Mouse (Mus musculus) layer of hippocampus, adult 2 months (tissue): Measurements from ENCODE around the gene Acsl1. TPM values are rescaled to one million over a fixed set of nuclear protein-coding genes. Genes with fewer than 3 reads are reported as not detected.

Source experiments
- DNase-seq, 2 experiments: peaks; one replicate each; pipeline ENCODE4 v3.0.0; 2022; ENCODE audit warnings: low spot score in 2 of 2
- H3K27ac ChIP-seq: fragments of 200-600 bp; 2 replicates; pipeline ENCODE4 v1.8.1; 2022
- H3K4me3 ChIP-seq: fragments of 200-600 bp; 2 replicates; pipeline ENCODE4 v1.8.1; 2022; ENCODE audit warnings: mild to moderate bottlenecking
- CTCF ChIP-seq: fragments of 200-600 bp; conservative IDR thresholded peaks from 2 replicates; pipeline ENCODE4 v1.8.1; 2022; ENCODE audit warnings: antibody characterized with exemption, mild to moderate bottlenecking, moderate library complexity
- total RNA-seq, 2 experiments: library from RNA; stranded (reverse); gene quantifications; 2 replicates each; pipeline ENCODE4 v1.2.3; 2021

The Acsl1 gene
- total RNA-seq, 2 experiments from 2014 or later: 41.8 to 43.5 TPM

DNA sequence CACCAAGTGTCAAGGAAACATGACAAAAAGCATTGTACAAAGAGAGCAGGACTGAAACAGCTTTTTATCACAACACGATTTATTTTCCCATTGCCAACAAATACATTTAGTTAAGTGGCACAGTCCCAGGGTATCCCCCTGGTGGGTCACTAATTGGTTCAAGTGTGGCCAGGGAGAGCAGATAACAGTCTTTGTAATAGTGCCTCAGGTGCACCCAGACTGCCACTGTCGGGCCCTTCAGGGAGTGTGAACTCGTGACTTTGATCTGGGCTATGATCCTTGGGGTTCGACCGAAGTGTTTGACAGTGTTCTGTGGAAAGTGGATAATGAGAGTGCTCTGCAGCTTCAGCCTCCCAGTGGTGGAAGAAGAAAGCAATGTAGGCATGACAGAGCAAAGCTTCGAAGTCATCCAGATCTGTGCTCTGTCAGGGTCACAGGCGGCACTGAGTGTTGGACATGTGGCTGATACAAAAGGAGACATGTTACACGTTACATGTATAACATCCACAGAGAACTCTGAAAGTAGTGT lies 21.1 kb upstream of the Acsl1 start:
- no peak for DNase-seq
- no peak overlapping the region for H3K27ac ChIP-seq
- H3K4me3 ChIP-seq: no peak overlapping the region
- no peak for TF ChIP-seq CTCF

DNA sequence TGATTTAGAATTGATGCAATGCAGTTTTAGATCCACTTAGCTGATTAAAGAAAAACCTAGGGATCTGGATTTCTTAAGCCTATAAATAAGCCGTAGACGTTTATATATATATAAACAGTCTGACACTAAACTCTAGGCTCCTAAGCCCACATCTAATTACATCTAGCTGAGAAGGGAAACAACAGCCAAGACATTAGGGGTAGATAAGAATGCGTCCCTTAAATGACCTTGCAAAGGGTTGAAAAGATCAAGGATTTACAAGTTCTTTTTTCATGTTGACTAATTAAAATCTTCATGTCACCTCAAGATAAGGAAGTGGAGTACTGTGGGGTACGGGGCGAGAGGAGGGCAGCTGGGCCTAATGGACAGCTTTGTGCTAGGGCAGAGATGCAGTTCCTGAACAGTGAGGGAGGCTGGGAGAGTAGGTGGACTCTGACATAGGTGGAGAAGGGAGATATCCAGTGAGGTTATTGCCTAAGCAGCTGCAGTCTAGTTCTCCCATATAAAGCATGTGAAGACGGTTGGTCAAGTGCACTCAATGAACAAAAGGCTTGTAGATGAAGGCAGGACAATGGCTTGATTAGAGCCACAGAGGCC lies 12.5 kb upstream of the Acsl1 start:
- TF ChIP-seq CTCF: no peak
- H3K27ac ChIP-seq: no peak overlapping the region
- DNase-seq: no peak
- no peak overlapping the region for H3K4me3 ChIP-seq

DNA sequence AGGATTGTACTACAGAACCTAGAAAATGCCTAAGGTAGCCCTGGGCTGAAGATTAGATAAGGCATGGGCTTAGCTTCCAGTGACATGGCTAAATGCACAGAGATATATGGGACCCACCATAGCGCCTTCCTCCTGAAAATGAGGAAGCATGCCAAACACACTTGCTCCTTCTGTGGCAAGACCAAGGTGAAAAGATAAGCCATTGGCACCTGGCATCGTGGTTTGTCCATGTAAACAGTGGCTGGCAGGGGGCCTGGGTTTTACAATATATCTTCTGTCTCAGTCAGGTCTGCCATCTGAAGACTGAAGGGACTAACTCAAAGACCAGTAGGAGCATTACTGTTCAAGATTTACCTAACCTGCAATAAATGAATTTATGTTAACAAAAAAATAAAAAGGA lies 2.4 kb upstream of the Acsl1 start:
- DNase-seq: no peak
- TF ChIP-seq CTCF: no peak
- H3K27ac ChIP-seq: no peak overlapping the region
- no peak overlapping the region for H3K4me3 ChIP-seq

DNA sequence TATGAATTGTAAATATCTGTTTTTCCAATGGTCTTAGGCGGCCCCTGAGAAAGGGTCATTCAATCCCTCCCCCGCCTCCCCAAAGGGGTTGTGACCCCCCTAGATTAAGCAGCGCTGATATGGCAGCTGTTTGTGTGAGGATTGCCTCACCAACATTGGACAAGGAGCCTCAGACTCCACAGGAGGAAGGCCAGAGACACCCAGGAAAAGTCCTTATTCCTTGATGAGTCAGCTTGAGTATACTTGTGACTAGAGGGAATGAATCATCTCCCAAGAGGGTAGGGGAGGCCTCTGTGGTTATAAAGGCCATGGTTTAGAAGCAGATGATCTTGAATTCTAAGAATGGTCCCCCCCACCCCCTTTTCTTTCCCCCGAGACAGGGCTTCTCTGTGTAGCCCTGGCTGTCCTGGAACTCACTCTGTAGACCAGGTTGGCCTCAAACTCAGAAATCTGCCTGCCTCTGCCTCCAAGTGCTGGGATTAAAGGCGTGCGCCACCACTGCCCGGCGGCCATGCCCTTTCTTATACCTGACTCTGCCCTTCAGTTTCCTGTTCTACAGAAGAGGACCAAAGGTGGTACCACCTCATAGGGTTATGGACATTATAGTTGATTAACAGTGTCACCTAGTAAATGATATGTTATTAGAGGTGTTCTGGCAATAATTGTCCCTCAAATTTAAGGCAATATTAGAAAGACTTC lies 1.6 kb upstream of the Acsl1 start:
- H3K4me3 ChIP-seq: no peak overlapping the region
- TF ChIP-seq CTCF: no peak
- H3K27ac ChIP-seq: no peak overlapping the region
- DNase-seq: no peak

DNA sequence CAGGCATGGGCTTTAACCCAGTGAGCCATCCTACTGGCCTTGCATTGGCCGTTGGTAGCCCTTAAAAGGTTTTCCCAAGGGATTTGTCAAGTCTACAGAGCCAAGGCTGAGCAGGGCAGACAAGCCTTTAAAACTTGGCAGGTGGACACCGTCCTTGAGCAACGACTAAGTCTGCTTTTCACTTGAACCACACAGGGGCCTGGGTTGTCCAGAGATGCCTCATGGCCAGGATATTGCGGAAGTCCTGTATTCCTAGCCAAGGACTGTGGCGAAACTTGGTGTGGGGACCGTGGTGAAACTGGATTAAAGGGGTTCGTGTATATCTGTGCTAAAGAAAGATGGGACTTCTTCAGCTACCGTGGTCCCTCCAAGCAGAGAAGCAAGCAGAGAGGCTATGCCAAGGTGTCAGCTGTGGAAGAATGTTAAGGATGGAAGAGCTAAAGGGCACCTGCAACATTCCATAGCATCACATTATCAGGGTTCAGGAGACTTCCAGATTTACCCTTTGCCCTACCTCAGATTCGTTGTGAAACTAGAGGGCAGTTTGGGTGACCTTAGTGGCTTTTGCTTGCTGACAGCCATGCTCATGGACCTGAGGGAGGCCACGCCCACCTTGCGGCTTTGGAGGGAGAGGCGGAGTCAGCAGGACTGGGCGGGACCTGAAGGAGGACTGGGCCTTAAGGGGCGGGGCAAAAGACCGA lies 596 bp upstream of the Acsl1 start:
- TF ChIP-seq CTCF: no peak
- peak overlapping the region; percentile 96 for H3K4me3 ChIP-seq
- DNase-seq: no peak
- H3K27ac ChIP-seq: no peak overlapping the region

DNA sequence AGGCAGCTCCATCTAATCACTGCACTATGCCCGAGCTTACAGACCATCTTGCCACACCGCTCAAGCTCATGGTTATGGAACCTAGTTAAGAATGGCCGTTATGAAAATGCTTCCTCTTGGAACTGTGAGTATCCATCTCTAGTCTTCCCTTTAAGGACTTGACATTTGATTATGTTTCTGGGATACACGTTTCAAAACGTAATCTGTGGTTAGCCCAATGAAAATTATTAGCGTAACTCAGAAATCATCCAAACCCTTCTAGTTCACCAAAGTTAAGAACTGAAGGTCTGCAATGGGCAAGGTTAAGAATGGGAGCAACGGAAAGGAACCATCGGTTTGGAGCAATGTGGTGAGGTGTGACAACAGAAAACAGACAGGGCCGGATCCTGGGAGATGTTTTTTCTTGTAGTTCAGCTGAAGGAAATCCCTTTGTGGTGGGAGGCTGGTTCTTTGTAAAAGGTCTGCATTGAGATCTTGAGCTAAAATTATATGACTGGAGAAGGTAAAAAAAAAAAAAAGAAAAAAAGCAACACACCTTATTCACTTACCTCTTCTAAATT lies 1.2 kb downstream of the Acsl1 start:
- peak overlapping the region; percentile 87 for H3K27ac ChIP-seq
- TF ChIP-seq CTCF: no peak

DNA sequence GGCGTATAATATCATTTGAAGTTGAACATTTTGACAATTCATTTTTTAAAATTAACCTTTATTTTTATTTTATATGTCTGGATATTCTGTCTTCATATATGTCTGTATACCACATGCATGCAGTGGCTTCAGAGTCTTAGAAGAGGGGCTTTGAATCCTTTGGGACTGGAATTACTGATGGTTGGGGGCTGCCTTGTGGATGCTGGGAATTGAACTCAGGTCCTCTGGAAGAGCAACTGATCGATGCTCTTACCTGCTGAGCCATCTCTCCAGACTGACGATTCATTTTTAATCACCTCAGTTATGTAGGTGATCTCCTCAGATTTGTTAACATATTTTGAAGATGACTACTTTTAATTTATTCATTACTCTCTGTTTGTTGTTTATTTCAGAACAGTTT lies 3.3 kb downstream of the Acsl1 start:
- H3K27ac ChIP-seq: no peak overlapping the region
- TF ChIP-seq CTCF: no peak
- DNase-seq: no peak
- H3K4me3 ChIP-seq: no peak overlapping the region

More for the DNA sequence above, 1.2 kb downstream of the Acsl1 start:
- DNase-seq: no peak
- H3K4me3 ChIP-seq: peak overlapping the region; percentile 96

DNA sequence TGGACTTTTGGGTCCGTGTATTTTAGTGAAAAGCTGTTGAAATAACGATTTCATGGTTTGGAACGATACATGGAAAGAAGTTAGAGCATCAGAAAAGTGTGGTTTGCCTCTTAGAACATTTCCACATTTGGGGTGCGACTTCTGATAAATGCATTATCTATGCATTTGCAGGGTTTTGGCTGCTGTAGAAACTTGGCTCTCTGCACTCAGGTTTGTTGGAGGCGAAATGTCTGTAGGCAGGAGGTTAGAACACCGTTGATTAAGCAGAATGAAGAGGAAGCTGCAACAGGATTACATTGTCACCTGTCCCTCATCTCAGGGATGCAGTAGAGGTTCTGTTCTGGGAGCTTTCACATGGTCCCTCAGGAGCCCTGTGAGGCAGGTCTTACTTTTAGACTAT lies 3.8 kb downstream of the Acsl1 start:
- DNase-seq: no peak
- no peak overlapping the region for H3K4me3 ChIP-seq
- H3K27ac ChIP-seq: no peak overlapping the region
- no peak for TF ChIP-seq CTCF

DNA sequence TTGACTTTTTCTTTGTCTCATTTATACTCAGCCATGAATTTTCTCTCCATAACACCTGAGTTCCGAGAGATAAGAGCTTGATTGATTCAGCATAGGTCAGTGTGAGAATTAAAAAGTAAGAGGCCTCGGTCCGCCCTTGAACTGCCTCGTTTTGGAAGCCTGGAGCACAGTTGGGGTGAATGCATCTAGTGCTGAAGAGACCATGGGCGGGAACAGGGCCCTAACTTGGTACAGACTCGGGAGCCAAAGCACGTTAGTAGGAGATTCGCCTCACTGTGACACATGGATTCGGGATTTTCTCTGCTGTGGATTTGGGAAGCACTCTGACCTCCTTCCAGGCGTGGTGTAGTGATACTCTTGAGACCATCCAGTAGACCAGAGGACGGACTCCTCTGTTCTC lies 4.6 kb downstream of the Acsl1 start:
- H3K27ac ChIP-seq: no peak overlapping the region
- no peak for DNase-seq
- no peak overlapping the region for H3K4me3 ChIP-seq
- TF ChIP-seq CTCF: no peak

DNA sequence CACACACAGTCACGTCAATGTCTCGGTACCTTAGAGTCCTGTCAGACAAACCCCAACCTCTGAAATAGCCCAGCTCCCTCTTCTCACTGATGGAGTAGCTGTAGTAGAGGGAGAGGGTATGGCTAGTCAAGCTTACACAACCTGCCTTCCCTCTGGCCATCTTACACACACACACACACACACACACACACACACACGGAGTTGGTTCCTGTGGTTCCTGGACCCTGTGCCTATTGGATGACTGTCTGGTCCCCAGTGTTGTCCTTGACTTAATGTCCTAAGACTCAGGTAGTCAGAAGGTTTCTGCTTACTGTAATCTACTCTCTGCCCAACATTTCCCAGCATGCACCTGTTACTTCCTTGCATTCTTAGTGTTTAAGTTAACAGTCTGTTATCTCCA lies 5.1 kb downstream of the Acsl1 start:
- Histone ChIP-seq H3K4me3 (no peak overlapping the region), H3K27ac (no peak overlapping the region)
- TF ChIP-seq CTCF: no peak
- DNase-seq: no peak

DNA sequence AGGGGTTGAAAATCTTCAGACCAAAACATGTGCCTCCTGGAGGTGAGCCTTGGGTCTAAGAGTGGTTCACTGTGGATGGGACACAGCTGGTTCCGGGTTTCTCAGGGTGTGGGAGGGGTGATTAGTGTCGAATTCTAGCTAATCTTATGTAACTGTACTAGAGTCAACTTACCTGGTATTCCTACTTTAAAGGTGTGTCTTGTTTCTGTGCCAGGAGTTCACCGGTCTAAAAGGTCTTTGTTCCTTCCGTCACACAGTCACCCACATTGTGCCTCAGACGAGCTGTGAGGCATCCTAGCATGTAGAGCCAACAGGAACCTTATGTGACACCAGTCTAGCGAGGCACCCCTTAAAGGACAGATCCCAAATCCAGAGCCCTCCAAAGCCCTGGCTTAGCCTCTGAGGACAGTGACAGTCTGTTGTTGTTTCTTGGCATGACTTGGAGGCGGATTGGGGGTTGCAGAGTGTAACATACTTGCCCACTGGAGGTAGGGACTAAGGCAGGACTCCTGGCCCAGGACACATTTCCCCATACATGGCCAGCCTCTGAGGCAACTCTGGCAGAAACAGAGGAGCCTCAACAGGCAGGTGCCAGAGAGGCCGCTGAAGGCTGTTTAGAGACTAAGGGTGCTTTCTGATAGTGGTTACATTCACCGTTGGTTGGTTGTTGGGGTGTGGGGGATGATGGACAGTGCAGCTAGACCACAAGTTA lies 7.1 kb downstream of the Acsl1 start:
- no peak for DNase-seq
- no peak for TF ChIP-seq CTCF
- H3K27ac ChIP-seq: no peak overlapping the region
- H3K4me3 ChIP-seq: no peak overlapping the region

DNA sequence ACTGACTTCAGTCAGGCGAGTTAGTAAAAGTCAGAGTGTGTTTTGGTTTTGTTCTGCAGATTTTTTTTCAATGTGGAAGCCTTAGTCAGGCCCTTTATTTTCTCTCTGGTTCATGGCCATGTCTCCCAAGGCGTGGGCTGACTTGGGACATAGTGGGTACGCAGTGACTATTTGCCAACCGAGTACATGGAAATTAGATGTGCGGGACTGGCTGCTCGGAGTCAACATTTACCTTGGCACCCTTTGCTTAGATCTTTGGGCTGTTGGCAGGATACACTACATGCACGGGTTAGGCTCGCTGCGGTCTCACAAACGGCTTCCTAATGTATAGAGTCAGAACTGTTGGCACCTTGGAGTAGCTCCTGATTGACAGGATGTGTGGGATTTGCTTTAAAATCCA lies 7.9 kb downstream of the Acsl1 start:
- TF ChIP-seq CTCF: no peak
- Histone ChIP-seq H3K27ac (no peak overlapping the region), H3K4me3 (no peak overlapping the region)
- no peak for DNase-seq
